Mouse (Mus musculus): ENCODE results near the gene Fabp7.

GRCm38 (mm10) chr10:57784876-57785150 is at the start of gene Fabp7:
- TF ChIP-seq MAFK (IDR thresholded peaks at IDR 0.05; ENCODE audit: insufficient read depth, low read depth, low read length) (no peak), CHD2 (IDR thresholded peaks at IDR 0.05; ENCODE audit: low read depth, low read length) (no peak), ZNF384 (IDR thresholded peaks at IDR 0.05; ENCODE audit: low read depth, low read length) (no peak), ZC3H11A (IDR thresholded peaks at IDR 0.05; ENCODE audit: borderline replicate concordance, low read depth, low read length) (no peak), HCFC1 (IDR thresholded peaks at IDR 0.05; ENCODE audit: borderline replicate concordance, insufficient read depth, low read length) (no peak)
